Mouse (Mus musculus) G1E-ER4 (cell line): ENCODE results near the gene Grik2. TPM values are rescaled to one million over a fixed set of nuclear protein-coding genes. Genes with fewer than 3 reads are reported as not detected.

Experiments used
- GATA1 ChIP-seq: IDR thresholded peaks from one replicate; pipeline ENCODE4 v1.8.0; 2012; ENCODE audit warnings: low read length, inconsistent platforms
- polyA plus RNA-seq: library from polyadenylated mRNA; stranded (reverse); fragments of >175 nt; gene quantifications from 2 replicates; pipeline ENCODE4 v1.2.3, GENCODE M21; 2012

Grik2 gene
- polyA plus RNA-seq, 1 experiment: not detected

DNA sequence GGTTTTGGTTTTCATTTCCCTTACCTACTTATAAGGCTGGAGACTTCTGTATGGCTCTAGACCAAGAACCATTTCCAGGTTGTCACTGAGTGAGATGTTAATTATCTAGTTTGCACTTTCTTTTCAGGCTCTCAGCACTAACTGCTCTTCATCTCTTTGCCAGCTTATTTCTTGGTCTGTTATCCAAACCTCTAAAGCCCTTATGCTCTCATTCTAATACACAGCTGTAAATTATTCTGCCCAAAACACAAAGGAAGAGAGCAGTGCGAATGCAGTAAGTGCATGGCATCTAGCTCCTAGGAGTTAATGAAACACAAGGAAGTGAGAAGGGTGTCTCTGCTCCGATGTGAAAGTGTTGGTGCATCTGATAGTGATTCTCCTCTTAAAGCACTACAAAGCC lies 36.8 kb downstream of the Grik2 start:
- TF ChIP-seq GATA1: no peak

GRCm38 (mm10) chr10:49731841-49732240 lies 56.7 kb downstream of the Grik2 start:
- no peak for TF ChIP-seq GATA1

DNA sequence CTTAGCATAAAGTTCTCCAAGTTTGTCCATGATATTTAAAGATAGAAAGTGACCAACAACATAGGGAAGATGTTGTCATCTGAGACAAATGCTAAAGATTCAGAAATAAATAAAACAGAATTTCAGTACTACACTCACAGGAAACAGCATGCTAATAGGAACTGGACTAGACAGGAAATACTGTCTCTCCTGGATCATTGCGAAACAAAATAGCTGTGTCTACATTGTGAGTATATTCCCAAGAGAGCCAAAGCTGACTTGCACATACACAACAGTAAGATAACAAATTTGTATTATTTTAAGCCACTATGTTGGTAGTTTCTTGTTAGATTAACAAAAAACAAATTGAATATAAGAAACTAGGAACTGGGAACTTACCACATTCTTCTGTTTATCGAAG lies 64.9 kb downstream of the Grik2 start:
- TF ChIP-seq GATA1: no peak

DNA sequence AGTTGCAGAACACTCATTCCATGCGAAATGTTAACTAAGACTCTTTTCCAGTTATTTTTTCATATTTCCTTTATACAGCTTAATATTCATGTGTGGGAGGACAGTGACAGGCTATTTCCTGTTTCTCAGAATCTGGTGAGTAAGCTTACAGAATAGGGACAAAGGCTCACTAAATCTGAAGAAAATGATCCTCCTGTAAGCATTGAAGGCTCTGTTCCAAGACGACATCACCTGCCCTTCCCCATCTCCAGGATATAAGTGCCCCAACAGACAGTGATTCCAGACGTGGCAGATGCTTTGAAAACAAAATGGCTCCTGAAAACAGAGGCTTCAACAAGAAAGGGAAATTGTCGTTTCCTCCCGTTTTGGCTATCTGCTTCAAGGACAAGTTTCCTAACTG lies 71.7 kb downstream of the Grik2 start:
- TF ChIP-seq GATA1: no peak

DNA sequence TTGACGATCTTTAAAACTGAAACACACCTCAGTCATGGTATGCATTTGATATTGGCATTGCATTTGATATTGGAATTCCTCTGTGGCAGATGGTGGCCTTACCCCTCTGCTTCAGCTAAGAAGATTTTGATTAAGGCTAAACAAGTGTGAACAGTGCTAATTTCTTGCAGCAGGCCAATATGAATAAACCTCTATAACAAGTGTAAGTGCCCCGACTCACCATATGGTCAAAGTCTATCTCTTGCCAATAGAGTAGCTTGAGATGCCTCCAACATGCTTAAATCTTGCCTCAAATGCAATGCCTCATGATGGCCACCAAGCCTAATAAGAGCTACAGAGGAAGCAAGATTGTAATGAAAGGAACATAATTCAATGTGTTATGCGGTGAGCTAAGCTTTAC lies 78.8 kb downstream of the Grik2 start:
- no peak for TF ChIP-seq GATA1

GRCm38 (mm10) chr10:49704446-49704845 lies 84.1 kb downstream of the Grik2 start:
- no peak for TF ChIP-seq GATA1

GRCm38 (mm10) chr10:49652320-49652719 lies 136.2 kb downstream of the Grik2 start:
- no peak for TF ChIP-seq GATA1

- TF ChIP-seq GATA1: no peak
These were observed 141.4 kb downstream of the Grik2 start for GRCm38 (mm10) chr10:49647116-49647515.

GRCm38 (mm10) chr10:49639901-49640300 lies 148.7 kb downstream of the Grik2 start:
- TF ChIP-seq GATA1: no peak

- no peak for TF ChIP-seq GATA1
These were observed 164.6 kb downstream of the Grik2 start for GRCm38 (mm10) chr10:49623951-49624350.

DNA sequence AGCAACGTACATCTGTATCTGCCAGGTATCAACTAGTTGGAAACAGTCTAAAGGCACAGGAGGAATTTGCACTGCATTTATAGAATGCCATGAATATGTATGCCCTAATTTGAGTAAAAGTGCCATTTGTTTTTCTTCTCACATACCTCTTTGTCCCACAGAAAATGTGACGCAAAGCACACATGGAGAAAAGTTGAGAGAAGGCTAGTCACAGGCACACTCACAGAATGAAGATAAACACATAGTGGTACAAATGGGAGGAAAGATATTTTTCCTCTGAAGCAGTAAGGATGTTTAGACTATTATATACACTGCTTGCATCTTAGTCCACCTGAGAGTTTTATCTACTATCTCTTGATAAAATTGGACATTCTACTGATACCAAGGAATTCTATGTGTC lies 190.9 kb downstream of the Grik2 start:
- no peak for TF ChIP-seq GATA1

GRCm38 (mm10) chr10:49573514-49573913 lies 215.1 kb downstream of the Grik2 start:
- TF ChIP-seq GATA1: no peak

GRCm38 (mm10) chr10:49559872-49560407 lies 228.6 kb downstream of the Grik2 start:
- no peak for TF ChIP-seq GATA1

- no peak for TF ChIP-seq GATA1
These were observed 246.3 kb downstream of the Grik2 start for GRCm38 (mm10) chr10:49542249-49542648.

DNA sequence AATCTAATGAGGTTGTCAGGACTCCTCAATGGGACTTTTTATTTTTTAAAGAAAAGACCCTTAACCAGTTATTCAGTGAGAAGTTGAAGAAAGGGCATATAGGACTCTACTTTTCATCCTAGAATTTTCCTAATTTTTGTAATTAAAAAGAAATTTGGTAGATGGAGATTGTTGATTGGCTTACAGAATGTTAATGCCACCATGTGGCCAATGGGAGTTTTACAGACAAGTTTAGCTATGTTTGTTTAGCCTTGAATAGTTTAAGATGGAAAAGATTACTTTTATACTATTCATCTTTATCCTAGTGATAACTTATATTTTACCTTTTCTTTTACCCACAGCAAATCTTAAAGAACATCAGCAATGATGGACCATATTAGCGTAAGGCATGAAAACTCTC lies 268.8 kb downstream of the Grik2 start:
- TF ChIP-seq GATA1: no peak

- no peak for TF ChIP-seq GATA1
These were observed 287.9 kb downstream of the Grik2 start for GRCm38 (mm10) chr10:49500628-49501027.

- no peak for TF ChIP-seq GATA1
These were observed 291.3 kb downstream of the Grik2 start for GRCm38 (mm10) chr10:49497302-49497701.

DNA sequence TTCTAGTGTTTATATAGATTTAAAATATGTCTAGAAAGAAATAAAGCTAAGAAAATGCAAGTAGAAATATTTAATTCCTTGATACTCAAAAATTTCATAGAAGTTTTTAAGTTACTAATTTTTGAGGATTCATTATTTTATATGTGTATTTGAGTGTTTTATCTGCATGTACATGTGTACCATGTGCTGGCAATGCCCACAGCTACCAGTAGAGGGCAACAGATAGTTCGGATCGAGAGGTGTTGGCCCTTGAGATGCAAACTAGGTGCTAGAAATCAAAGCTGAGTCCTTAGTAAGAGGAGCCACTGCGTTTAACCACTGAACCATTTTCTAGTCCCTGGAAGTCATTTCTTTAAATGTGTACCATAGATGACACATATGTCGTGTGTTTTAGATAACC lies 307.1 kb downstream of the Grik2 start:
- no peak for TF ChIP-seq GATA1
